Mouse (Mus musculus): ENCODE measurements around the gene Alg11.

DNA sequence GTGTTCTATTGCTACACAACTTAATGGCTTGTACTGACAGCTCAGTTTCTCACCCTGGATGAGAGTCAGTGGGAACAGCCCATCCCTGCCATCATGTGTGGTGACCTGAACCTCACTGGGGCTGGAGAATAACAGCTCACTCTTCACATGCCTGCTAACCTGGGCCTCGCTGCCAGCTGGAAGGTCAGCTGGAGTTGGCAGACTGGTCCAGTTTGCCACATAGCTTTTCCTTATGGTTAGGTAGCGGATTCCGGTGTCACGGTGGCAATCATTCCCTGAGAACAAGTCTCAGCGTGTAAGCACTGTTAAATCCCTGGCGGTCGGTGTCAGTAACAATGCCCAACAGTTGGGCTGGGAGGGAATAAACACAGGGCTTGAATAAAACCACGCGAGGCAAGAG, 24.4 kb upstream of the Alg11 start:
- no peak for TF ChIP-seq MAFK (IDR thresholded peaks at IDR 0.05; ENCODE audit: insufficient read depth, low read depth, low read length)
- no peak for TF ChIP-seq CHD2 (IDR thresholded peaks at IDR 0.05; ENCODE audit: low read depth, low read length)

All from ES-E14 (cell line).